Mouse (Mus musculus): ENCODE data around the gene Itga9. TPM values are rescaled to one million over a fixed set of nuclear protein-coding genes. Genes with fewer than 3 reads are reported as not detected.
A peak's percentile ranks its signal among the peaks of the same experiment; 100 is the strongest.

Itga9 gene
- polyA plus RNA-seq, 1 experiment from 2014 or later = 8.3 TPM

GRCm38 (mm10) chr9:118574911-118575310, 31.6 kb upstream of the Itga9 start:
- no peak for ATAC-seq (replicated peaks; ENCODE audit: insufficient number of reproducible peaks, low FRiP score, low TSS enrichment)
- Histone ChIP-seq H3K4me2 (no peak overlapping the region), H3K9me3 (replicated peaks; ENCODE audit: control insufficient read depth, low read length) (no peaks in the 10 kb centered on the region), H3K36me3 (ENCODE audit: control insufficient read depth, insufficient read depth, low read length) (peaks cover 11% of the 10 kb centered on the region; the same call in 1 of the 2 replicates), H3K9ac (ENCODE audit: low read depth, low read length) (no peak overlapping the region), H3K4me3 (ENCODE audit: low read depth, low read length) (no peak overlapping the region), H3K27ac (ENCODE audit: low read depth, low read length) (no peak overlapping the region), H3K4me1 (ENCODE audit: control insufficient read depth, insufficient read depth, low read length) (no peaks in the 10 kb centered on the region), H3K27me3 (ENCODE audit: control insufficient read depth, insufficient read depth, low read length) (no peaks in the 10 kb centered on the region)
- 89% methylated on average over 5 of the region's 5 CpGs for WGBS (ENCODE audit: insufficient replicate concordance)

GRCm38 (mm10) chr9:118580371-118580770, 26.1 kb upstream of the Itga9 start:
- Histone ChIP-seq H3K4me3 (ENCODE audit: low read depth, low read length) (no peak overlapping the region), H3K9me3 (replicated peaks; ENCODE audit: control insufficient read depth, low read length) (no peaks in the 10 kb centered on the region), H3K27ac (ENCODE audit: low read depth, low read length) (no peak overlapping the region), H3K36me3 (ENCODE audit: control insufficient read depth, insufficient read depth, low read length) (peaks cover 8% of the 10 kb centered on the region), H3K4me1 (ENCODE audit: control insufficient read depth, insufficient read depth, low read length) (no peaks in the 10 kb centered on the region; the same call in 1 of the 2 replicates), H3K4me2 (no peak overlapping the region), H3K9ac (ENCODE audit: low read depth, low read length) (no peak overlapping the region), H3K27me3 (ENCODE audit: control insufficient read depth, insufficient read depth, low read length) (no peaks in the 10 kb centered on the region)
- WGBS (ENCODE audit: insufficient replicate concordance) = 62% methylated on average over 6 of the region's 6 CpGs
- ATAC-seq (replicated peaks; ENCODE audit: insufficient number of reproducible peaks, low FRiP score, low TSS enrichment) = no peak

- WGBS (ENCODE audit: insufficient replicate concordance) = 68% methylated on average over 6 of the region's 6 CpGs
- Histone ChIP-seq H3K36me3 (ENCODE audit: control insufficient read depth, insufficient read depth, low read length) (peaks cover 5% of the 10 kb centered on the region; the same call in 1 of the 2 replicates), H3K9me3 (replicated peaks; ENCODE audit: control insufficient read depth, low read length) (no peaks in the 10 kb centered on the region), H3K4me3 (ENCODE audit: low read depth, low read length) (no peak overlapping the region), H3K27ac (ENCODE audit: low read depth, low read length) (no peak overlapping the region), H3K4me1 (ENCODE audit: control insufficient read depth, insufficient read depth, low read length) (no peaks in the 10 kb centered on the region; the same call in 1 of the 2 replicates), H3K9ac (ENCODE audit: low read depth, low read length) (no peak overlapping the region), H3K4me2 (no peak overlapping the region), H3K27me3 (ENCODE audit: control insufficient read depth, insufficient read depth, low read length) (no peaks in the 10 kb centered on the region)
- ATAC-seq (replicated peaks; ENCODE audit: insufficient number of reproducible peaks, low FRiP score, low TSS enrichment) = no peak
These were observed 23.7 kb upstream of the Itga9 start for GRCm38 (mm10) chr9:118582757-118583156.

GRCm38 (mm10) chr9:118584838-118585237, 21.7 kb upstream of the Itga9 start:
- 42% methylated on average over 1 of the region's 1 CpGs for WGBS (ENCODE audit: insufficient replicate concordance)
- peaks cover 5% of the 10 kb centered on the region; the same call in 1 of the 2 replicates for H3K36me3 ChIP-seq (ENCODE audit: control insufficient read depth, insufficient read depth, low read length)
- peaks cover 8% of the 10 kb centered on the region for H3K4me1 ChIP-seq (ENCODE audit: control insufficient read depth, insufficient read depth, low read length)
- H3K4me2 ChIP-seq = no peak overlapping the region
- H3K4me3 ChIP-seq (ENCODE audit: low read depth, low read length) = no peak overlapping the region
- no peak for ATAC-seq (replicated peaks; ENCODE audit: insufficient number of reproducible peaks, low FRiP score, low TSS enrichment)
- no peaks in the 10 kb centered on the region for H3K9me3 ChIP-seq (replicated peaks; ENCODE audit: control insufficient read depth, low read length)
- H3K27ac ChIP-seq (ENCODE audit: low read depth, low read length) = no peak overlapping the region
- no peak overlapping the region for H3K9ac ChIP-seq (ENCODE audit: low read depth, low read length)
- H3K27me3 ChIP-seq (ENCODE audit: control insufficient read depth, insufficient read depth, low read length) = no peaks in the 10 kb centered on the region

GRCm38 (mm10) chr9:118585998-118586397, 20.5 kb upstream of the Itga9 start:
- no peaks in the 10 kb centered on the region for H3K9me3 ChIP-seq (replicated peaks; ENCODE audit: control insufficient read depth, low read length)
- H3K36me3 ChIP-seq (ENCODE audit: control insufficient read depth, insufficient read depth, low read length) = peaks cover 5% of the 10 kb centered on the region; the same call in 1 of the 2 replicates
- no peak overlapping the region for H3K4me2 ChIP-seq
- ATAC-seq (replicated peaks; ENCODE audit: insufficient number of reproducible peaks, low FRiP score, low TSS enrichment) = no peak
- H3K27me3 ChIP-seq (ENCODE audit: control insufficient read depth, insufficient read depth, low read length) = no peaks in the 10 kb centered on the region
- WGBS (ENCODE audit: insufficient replicate concordance) = 74% methylated on average over 6 of the region's 6 CpGs
- no peak overlapping the region for H3K9ac ChIP-seq (ENCODE audit: low read depth, low read length)
- H3K4me1 ChIP-seq (ENCODE audit: control insufficient read depth, insufficient read depth, low read length) = peaks cover 19% of the 10 kb centered on the region
- H3K27ac ChIP-seq (ENCODE audit: low read depth, low read length) = no peak overlapping the region
- no peak overlapping the region for H3K4me3 ChIP-seq (ENCODE audit: low read depth, low read length)

GRCm38 (mm10) chr9:118587115-118587514, 19.4 kb upstream of the Itga9 start:
- Histone ChIP-seq H3K4me3 (ENCODE audit: low read depth, low read length) (no peak overlapping the region), H3K36me3 (ENCODE audit: control insufficient read depth, insufficient read depth, low read length) (peaks cover 5% of the 10 kb centered on the region; the same call in 1 of the 2 replicates), H3K27ac (ENCODE audit: low read depth, low read length) (no peak overlapping the region), H3K4me2 (no peak overlapping the region), H3K4me1 (ENCODE audit: control insufficient read depth, insufficient read depth, low read length) (peaks cover 26% of the 10 kb centered on the region), H3K9me3 (replicated peaks; ENCODE audit: control insufficient read depth, low read length) (no peaks in the 10 kb centered on the region), H3K9ac (ENCODE audit: low read depth, low read length) (no peak overlapping the region), H3K27me3 (ENCODE audit: control insufficient read depth, insufficient read depth, low read length) (no peaks in the 10 kb centered on the region; the same call in 1 of the 2 replicates)
- no peak for ATAC-seq (replicated peaks; ENCODE audit: insufficient number of reproducible peaks, low FRiP score, low TSS enrichment)
- 61% methylated on average over 4 of the region's 4 CpGs for WGBS (ENCODE audit: insufficient replicate concordance)

GRCm38 (mm10) chr9:118589249-118589648, 17.2 kb upstream of the Itga9 start:
- H3K9ac ChIP-seq (ENCODE audit: low read depth, low read length) = no peak overlapping the region
- H3K36me3 ChIP-seq (ENCODE audit: control insufficient read depth, insufficient read depth, low read length) = no peaks in the 10 kb centered on the region
- no peak overlapping the region for H3K4me3 ChIP-seq (ENCODE audit: low read depth, low read length)
- H3K9me3 ChIP-seq (replicated peaks; ENCODE audit: control insufficient read depth, low read length) = no peaks in the 10 kb centered on the region
- H3K4me1 ChIP-seq (ENCODE audit: control insufficient read depth, insufficient read depth, low read length) = peaks cover 38% of the 10 kb centered on the region
- no peak overlapping the region for H3K27ac ChIP-seq (ENCODE audit: low read depth, low read length)
- H3K4me2 ChIP-seq = no peak overlapping the region
- WGBS (ENCODE audit: insufficient replicate concordance) = 31% methylated on average over 3 of the region's 3 CpGs
- H3K27me3 ChIP-seq (ENCODE audit: control insufficient read depth, insufficient read depth, low read length) = no peaks in the 10 kb centered on the region; the same call in 1 of the 2 replicates
- no peak for ATAC-seq (replicated peaks; ENCODE audit: insufficient number of reproducible peaks, low FRiP score, low TSS enrichment)

- WGBS (ENCODE audit: insufficient replicate concordance) = 15% methylated on average over 7 of the region's 7 CpGs
- H3K27me3 ChIP-seq (ENCODE audit: control insufficient read depth, insufficient read depth, low read length) = no peaks in the 10 kb centered on the region; the same call in 1 of the 2 replicates
- no peaks in the 10 kb centered on the region for H3K9me3 ChIP-seq (replicated peaks; ENCODE audit: control insufficient read depth, low read length)
- H3K36me3 ChIP-seq (ENCODE audit: control insufficient read depth, insufficient read depth, low read length) = no peaks in the 10 kb centered on the region
- H3K27ac ChIP-seq (ENCODE audit: low read depth, low read length) = peak overlapping the region; percentile 22
- H3K4me3 ChIP-seq (ENCODE audit: low read depth, low read length) = no peak overlapping the region
- H3K9ac ChIP-seq (ENCODE audit: low read depth, low read length) = no peak overlapping the region
- peaks cover 38% of the 10 kb centered on the region for H3K4me1 ChIP-seq (ENCODE audit: control insufficient read depth, insufficient read depth, low read length)
- H3K4me2 ChIP-seq = no peak overlapping the region
- ATAC-seq (replicated peaks; ENCODE audit: insufficient number of reproducible peaks, low FRiP score, low TSS enrichment) = no peak
These were observed 16.3 kb upstream of the Itga9 start for GRCm38 (mm10) chr9:118590230-118590629.

- no peak overlapping the region for H3K9ac ChIP-seq (ENCODE audit: low read depth, low read length)
- no peak overlapping the region for H3K27ac ChIP-seq (ENCODE audit: low read depth, low read length)
- WGBS (ENCODE audit: insufficient replicate concordance) = 73% methylated on average over 6 of the region's 6 CpGs
- no peak; the same call in 1 of the 2 replicates for ATAC-seq (replicated peaks; ENCODE audit: insufficient number of reproducible peaks, low FRiP score, low TSS enrichment)
- no peaks in the 10 kb centered on the region for H3K36me3 ChIP-seq (ENCODE audit: control insufficient read depth, insufficient read depth, low read length)
- H3K27me3 ChIP-seq (ENCODE audit: control insufficient read depth, insufficient read depth, low read length) = peaks cover 3% of the 10 kb centered on the region
- H3K4me3 ChIP-seq (ENCODE audit: low read depth, low read length) = no peak overlapping the region
- no peaks in the 10 kb centered on the region for H3K9me3 ChIP-seq (replicated peaks; ENCODE audit: control insufficient read depth, low read length)
- H3K4me2 ChIP-seq = no peak overlapping the region
- peaks cover 43% of the 10 kb centered on the region for H3K4me1 ChIP-seq (ENCODE audit: control insufficient read depth, insufficient read depth, low read length)
These were observed 14.9 kb upstream of the Itga9 start for GRCm38 (mm10) chr9:118591633-118592032.
